Mouse (Mus musculus) forebrain, embryonic 10.5 days (tissue): ENCODE measurements at regions not wholly inside any gene's neighbourhood (a gene's known extent, or its start where the extent isn't known, plus 50 kb on each side); places are given as distances from the start of the nearest gene placed in this dataset.

ENCODE experiments used
- DNase-seq: peaks from one replicate; pipeline ENCODE4 v3.0.0-alpha.2; 2017; ENCODE audit warnings: low spot score; ENCODE audit errors: extremely low spot score
- H3K27ac ChIP-seq: fragments of 300-500 bp; sonication (generic); 2 replicates; pipeline ENCODE4 v1.5.1; 2016; ENCODE audit warnings: mild to moderate bottlenecking
- H3K27me3 ChIP-seq: fragments of 300-500 bp; sonication (generic); 2 replicates; pipeline ENCODE4 v1.6.1; 2016; ENCODE audit warnings: mild to moderate bottlenecking; ENCODE audit not compliant: poor library complexity, severe bottlenecking
- H3K36me3 ChIP-seq: fragments of 300-500 bp; sonication (generic); replicated peaks from 2 replicates; pipeline ENCODE4 v1.6.1; 2016; ENCODE audit warnings: mild to moderate bottlenecking, moderate library complexity
- H3K4me1 ChIP-seq: fragments of 300-500 bp; sonication (generic); 2 replicates; pipeline ENCODE4 v1.6.1; 2016
- H3K4me3 ChIP-seq: fragments of 300-500 bp; sonication (generic); 2 replicates; pipeline ENCODE4 v1.5.1; 2016; ENCODE audit warnings: mild to moderate bottlenecking, moderate library complexity
- H3K9me3 ChIP-seq: fragments of 300-500 bp; sonication (generic); 2 replicates; pipeline ENCODE4 v1.6.1; 2016; ENCODE audit warnings: mild to moderate bottlenecking, moderate library complexity
- WGBS: fragments of 180-500 bp; shearing (Covaris S2); methylation state at CpG from one replicate; pipeline ENCODE4 v1.1.7; 2016; 5-methylcytosine and 5-hydroxymethylcytosine counted together

GRCm38 (mm10) chr8:4411126-4411525 lies 81.7 kb upstream of the Cers4 start:
- 70% methylated on average over 3 of the region's 3 CpGs for WGBS
- H3K27ac ChIP-seq = no peak overlapping the region
- DNase-seq = no peak
- H3K9me3 ChIP-seq = no peaks in the 10 kb centered on the region
- no peaks in the 10 kb centered on the region for H3K36me3 ChIP-seq
- peaks cover 17% of the 10 kb centered on the region for H3K4me1 ChIP-seq
- H3K27me3 ChIP-seq = no peaks in the 10 kb centered on the region
- no peak overlapping the region for H3K4me3 ChIP-seq

GRCm38 (mm10) chr8:4411836-4412235 lies 81.0 kb upstream of the Cers4 start:
- 81% methylated on average over 2 of the region's 2 CpGs for WGBS
- Histone ChIP-seq H3K27ac (no peak overlapping the region), H3K4me1 (peaks cover 17% of the 10 kb centered on the region), H3K27me3 (no peaks in the 10 kb centered on the region), H3K4me3 (no peak overlapping the region), H3K9me3 (no peaks in the 10 kb centered on the region), H3K36me3 (no peaks in the 10 kb centered on the region)
- no peak for DNase-seq

- no peaks in the 10 kb centered on the region for H3K9me3 ChIP-seq
- H3K27me3 ChIP-seq = no peaks in the 10 kb centered on the region
- peak; percentile 31 for DNase-seq
- 45% methylated on average over 6 of the region's 6 CpGs for WGBS
- H3K4me3 ChIP-seq = no peak overlapping the region
- no peaks in the 10 kb centered on the region for H3K36me3 ChIP-seq
- H3K4me1 ChIP-seq = peaks cover 17% of the 10 kb centered on the region
- H3K27ac ChIP-seq = peak overlapping the region; percentile 79
Measured at GRCm38 (mm10) chr8:4413206-4413605, 79.6 kb upstream of the Cers4 start.

- no peaks in the 10 kb centered on the region for H3K9me3 ChIP-seq
- H3K4me1 ChIP-seq = peaks cover 17% of the 10 kb centered on the region
- 20% methylated on average over 4 of the region's 4 CpGs for WGBS
- no peaks in the 10 kb centered on the region for H3K36me3 ChIP-seq
- H3K4me3 ChIP-seq = no peak overlapping the region
- no peaks in the 10 kb centered on the region for H3K27me3 ChIP-seq
- H3K27ac ChIP-seq = peak overlapping the region; percentile 79
- DNase-seq = peak; percentile 38
Measured at GRCm38 (mm10) chr8:4413764-4414163, 79.1 kb upstream of the Cers4 start.

GRCm38 (mm10) chr8:4417141-4417540 lies 75.7 kb upstream of the Cers4 start:
- no peaks in the 10 kb centered on the region for H3K36me3 ChIP-seq
- peaks cover 17% of the 10 kb centered on the region for H3K4me1 ChIP-seq
- DNase-seq = no peak
- no peak overlapping the region for H3K27ac ChIP-seq
- no peak overlapping the region for H3K4me3 ChIP-seq
- no peaks in the 10 kb centered on the region for H3K9me3 ChIP-seq
- 83% methylated on average over 3 of the region's 3 CpGs for WGBS
- no peaks in the 10 kb centered on the region for H3K27me3 ChIP-seq

GRCm38 (mm10) chr8:4433161-4433560 lies 59.7 kb upstream of the Cers4 start:
- DNase-seq = no peak
- no peaks in the 10 kb centered on the region for H3K36me3 ChIP-seq
- 66% methylated on average over 2 of the region's 2 CpGs for WGBS
- H3K4me3 ChIP-seq = no peak overlapping the region
- no peaks in the 10 kb centered on the region for H3K27me3 ChIP-seq
- peaks cover 10% of the 10 kb centered on the region; the same call in 1 of the 2 replicates for H3K4me1 ChIP-seq
- H3K27ac ChIP-seq = no peak overlapping the region
- peaks cover 3% of the 10 kb centered on the region; the same call in 1 of the 2 replicates for H3K9me3 ChIP-seq

GRCm38 (mm10) chr8:4436546-4436945 lies 56.3 kb upstream of the Cers4 start:
- Histone ChIP-seq H3K36me3 (no peaks in the 10 kb centered on the region), H3K4me1 (peaks cover 10% of the 10 kb centered on the region; the same call in 1 of the 2 replicates), H3K9me3 (peaks cover 3% of the 10 kb centered on the region; the same call in 1 of the 2 replicates), H3K27ac (no peak overlapping the region), H3K4me3 (no peak overlapping the region), H3K27me3 (no peaks in the 10 kb centered on the region)
- DNase-seq = no peak
- WGBS = 54% methylated on average over 3 of the region's 3 CpGs
